Mouse (Mus musculus): ENCODE data around the gene Klri1.

DNA sequence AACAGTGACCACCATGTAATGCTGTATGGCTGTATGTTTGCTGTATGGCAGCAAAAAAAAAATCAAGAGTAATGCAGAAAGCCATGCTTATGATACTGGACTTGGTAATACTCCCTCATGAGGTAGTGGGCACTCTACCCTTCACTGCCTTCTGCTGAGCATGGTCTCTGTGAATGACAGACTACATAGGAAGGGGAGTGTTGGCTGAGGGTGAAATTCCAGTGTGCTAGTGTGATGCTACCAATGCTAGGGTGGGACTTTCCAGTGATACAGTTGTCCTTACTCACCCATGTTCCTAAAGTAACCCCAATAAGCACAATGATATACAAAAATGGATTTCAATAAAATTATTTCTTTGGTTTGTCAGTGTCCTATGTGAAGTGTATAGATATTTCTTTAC, 19.5 kb upstream of the Klri1 start:
- TF ChIP-seq GATA1 (IDR thresholded peaks at IDR 0.05; ENCODE audit: low read length) = no peak
- no peak for TF ChIP-seq TAL1 (IDR thresholded peaks at IDR 0.05; ENCODE audit: low read length)
